Mouse (Mus musculus) left cerebral cortex, postnatal 4 days (tissue): ENCODE measurements around the gene Fstl4. TPM values are rescaled to one million over a fixed set of nuclear protein-coding genes. Genes with fewer than 3 reads are reported as not detected.
"Not testable (repeated sequence)": the region's sequence is repeated elsewhere in the genome, so short reads cannot be mapped to it uniquely, and the experiment has no call there.

Experiments
- DNase-seq: peaks from one replicate; pipeline ENCODE4 v3.0.0-alpha.2; 2022
- intact Hi-C: fragments of 180-260 bp; cut with DNase I; formaldehyde crosslinking; loops from one replicate; pipeline ENCODE4 v1.15.1; 2025
- total RNA-seq, 2 experiments: library from RNA; stranded (reverse); gene quantifications; 2 replicates each; pipeline ENCODE4 v1.2.3; 2021

Gene Fstl4
- total RNA-seq, 2 experiments from 2014 or later, result 12.9 to 13.2 TPM

DNA sequence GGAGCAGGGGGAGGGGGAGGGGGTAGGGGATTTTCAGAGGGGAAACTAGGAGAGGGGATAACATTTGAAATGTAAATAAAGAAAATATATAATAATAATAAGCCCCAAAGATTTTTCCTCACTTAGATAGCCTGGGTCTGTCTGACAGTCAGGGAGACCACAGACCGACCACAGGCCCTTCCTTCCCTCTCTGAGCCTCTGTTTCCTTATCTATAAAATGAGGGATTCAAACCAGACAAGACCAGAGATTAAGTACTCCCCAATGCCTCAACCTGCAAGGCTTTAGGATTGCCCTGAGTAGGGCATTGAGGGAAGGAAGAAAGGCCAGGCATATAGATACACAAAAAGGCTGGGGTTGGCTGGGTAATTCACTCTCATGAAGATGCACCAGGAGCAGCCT lies 307.2 kb downstream of the Fstl4 start:
- intact Hi-C loops, result no loop called here
- DNase-seq, result no peak

DNA sequence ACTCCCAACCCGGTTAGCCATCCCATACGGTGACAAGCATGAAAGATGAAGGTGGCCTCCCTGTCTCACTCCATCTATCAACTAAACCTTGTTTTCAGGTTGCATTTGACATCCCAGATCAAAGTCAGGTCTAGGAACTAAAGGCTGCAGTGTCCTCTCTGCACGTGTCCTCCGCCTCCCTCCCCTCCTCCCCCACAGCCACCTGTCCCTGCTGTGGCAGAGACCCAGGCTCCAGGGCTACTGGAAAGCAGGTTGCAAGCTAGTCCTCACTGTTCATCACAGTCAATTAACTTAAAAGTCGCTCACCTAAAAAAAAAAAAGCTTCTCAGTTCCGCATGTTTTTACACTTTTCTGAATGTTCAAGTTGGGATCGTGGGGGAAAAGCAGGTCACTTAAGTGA lies 313.2 kb downstream of the Fstl4 start:
- intact Hi-C loops, result no loop called here
- no peak for DNase-seq

DNA sequence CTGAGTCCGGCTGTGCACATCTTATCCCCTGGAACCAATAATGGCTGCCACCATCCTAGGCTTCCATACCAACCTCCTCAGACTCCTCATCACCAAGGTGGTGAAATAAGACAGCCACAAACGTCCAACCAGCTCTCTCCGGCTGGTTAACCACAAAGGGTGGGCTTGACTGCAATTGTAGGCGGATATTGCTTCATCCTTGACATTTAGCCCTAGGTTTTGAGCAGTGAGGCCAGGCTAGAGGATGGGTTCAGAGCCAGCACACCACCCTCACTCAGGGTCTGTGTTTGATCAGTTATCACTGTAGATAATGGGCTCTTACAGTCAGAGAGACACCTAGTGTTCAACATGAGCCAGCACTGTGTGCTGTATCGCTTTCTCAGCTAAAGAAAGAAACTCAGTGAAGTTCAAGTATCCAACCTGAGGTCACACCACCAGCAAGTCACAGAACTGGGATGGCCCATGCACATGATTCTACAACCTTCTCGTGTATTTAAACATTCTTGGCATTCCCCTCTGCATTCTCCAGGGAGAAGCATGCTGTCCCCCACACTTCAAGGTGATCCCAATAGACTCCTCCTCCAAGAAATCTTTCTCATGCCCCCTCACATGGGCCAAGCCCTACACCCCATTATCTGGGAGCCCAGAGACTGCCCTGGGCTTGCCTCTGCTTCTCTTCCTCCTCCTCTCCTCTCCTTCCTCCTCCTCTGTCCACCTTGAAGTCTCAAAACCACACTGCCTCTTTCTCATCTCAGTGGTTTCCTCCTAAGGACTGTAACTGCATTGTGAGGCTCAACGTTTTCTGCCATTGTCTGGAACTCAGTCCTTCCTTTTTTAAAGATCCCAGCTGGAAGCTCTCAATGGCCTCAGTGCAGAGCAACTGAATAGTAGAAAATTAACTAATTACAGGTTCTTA lies 314.2 kb downstream of the Fstl4 start:
- intact Hi-C loops, result no loop called here

DNA sequence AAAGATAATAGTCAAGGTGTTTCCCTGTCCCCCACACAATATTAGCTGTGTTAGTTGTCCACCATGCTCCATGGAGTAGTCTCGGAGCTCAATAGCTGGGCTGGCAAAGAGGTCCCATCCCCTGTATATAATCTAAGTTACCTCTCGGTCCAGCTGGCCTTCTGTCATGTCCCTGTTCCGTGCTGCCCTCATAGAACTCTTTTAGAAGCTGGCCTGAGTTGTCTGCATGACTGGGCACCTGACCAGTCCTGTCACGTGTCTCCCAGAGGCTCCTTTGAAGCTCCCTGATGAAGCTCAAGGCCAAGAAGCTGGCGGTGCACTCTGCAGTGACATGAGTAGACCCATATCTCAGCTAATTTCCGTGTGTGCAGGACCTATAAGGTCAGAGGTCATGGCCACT lies 316.9 kb downstream of the Fstl4 start:
- intact Hi-C loops, result no loop called here
- no peak for DNase-seq

More for the DNA sequence above, 314.2 kb downstream of the Fstl4 start:
- no peak for DNase-seq

DNA sequence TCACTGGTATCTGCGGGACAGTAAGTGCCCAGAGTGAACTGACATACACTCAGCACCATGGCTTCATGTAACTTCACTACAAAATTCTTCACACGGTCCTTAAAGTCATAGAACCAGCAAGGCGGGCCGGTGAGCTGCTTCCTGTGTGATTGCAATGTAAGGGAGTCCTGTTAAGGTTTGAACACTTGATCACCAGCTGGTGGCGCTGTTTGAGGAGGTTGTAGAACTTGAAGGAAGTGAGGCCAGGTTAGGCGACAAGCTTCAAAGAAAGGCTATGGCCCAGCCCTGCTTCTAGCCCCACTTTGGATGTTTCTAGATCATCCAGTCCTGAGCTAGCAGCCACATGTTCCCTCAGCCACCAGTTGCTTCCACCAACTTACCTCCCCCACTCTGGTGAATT lies 320.9 kb downstream of the Fstl4 start:
- peak; percentile 55 for DNase-seq
- intact Hi-C loops, result no loop called here

DNA sequence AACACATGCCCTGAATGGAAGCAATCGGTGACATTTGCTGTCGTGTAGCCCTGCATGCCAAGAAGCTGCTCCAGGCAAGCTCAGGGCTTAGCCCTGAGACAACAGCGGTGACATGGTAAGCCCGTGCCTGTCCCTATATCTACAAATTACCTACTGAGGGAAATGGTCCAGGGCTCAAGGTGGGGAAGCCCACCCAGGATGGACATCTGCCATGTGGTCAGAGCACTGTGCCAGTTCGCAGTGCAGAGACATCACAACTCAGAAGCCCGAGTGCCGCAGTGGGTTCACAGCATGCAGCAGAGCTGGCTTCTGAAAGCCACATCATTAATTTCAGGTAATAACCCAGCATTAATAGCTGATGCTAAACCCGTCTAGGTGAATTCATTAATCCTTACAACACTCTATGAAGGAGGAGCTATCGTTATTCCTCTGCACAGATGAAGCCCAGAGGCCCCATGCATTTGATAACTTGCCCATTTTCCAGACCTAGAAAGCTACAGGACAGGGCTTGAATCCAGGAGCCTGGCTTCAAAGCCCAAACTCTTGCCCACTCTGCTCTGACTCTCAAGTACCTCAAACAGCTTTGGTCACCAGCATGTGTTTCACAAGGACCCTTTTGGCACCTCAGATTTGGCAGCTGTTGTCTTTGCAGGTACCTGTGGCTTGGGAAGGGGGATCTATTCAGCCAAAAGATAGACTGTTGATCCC lies 321.6 kb downstream of the Fstl4 start:
- no peak for DNase-seq
- intact Hi-C loops, result no loop called here

DNA sequence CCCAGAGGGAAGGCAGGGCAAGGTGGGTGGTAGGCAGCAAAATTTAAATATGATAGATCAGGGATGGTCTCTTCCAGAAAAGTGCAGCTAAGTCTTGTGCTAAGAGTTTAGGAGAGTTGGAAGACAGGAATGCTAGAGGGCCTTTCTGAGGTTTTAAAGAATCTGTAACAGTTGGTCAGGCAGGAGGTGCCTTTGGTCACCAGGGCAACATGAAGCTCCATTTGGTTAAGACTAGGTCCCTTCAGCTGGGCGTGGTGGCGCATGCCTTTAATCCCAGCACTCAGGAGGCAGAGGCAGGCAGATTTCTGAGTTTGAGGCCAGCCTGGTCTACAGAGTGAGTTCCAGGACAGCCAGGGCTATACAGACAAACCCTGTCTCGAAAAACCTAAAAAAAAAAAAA lies 323.5 kb downstream of the Fstl4 start:
- intact Hi-C loops, DNase-seq: not testable (repeated sequence)

DNA sequence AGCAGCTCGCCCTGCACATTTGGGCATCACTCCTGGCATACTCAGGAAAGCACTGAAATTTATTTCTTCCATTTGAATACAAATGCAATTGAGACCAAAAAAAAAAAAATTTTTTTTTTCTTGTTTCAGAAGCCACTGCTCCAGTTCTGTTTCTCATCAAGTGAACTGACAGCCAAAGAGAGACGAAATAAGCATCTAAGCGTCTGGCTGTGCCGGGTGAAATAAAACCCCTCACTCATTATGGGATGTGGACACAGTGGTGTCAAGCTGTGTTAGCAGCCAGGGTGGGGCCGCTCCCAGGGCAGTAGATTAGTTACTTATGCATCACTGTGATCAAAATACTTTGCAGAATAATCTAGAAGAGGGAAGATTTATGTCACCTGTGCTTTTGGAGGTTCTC lies 327.2 kb downstream of the Fstl4 start:
- DNase-seq, result no peak
- intact Hi-C loops, result no loop called here

DNA sequence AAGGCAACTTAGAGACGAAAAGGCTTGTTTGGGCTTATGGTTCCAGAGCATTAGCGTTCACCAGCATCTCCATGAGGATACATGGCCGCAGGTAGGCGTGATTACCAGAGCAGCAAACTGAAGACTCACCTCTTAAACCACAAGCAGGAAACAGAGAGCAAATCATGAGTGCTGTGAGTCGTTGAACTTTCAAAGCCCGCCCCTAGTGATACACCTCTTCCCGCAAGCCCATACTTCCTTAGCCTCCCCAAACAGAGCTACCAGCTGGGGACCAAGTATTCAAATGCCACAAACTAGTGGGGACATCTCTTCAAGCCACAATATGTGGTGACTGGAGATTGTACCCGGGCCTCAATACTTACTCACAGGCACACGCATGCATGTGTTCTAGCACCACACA lies 332.4 kb downstream of the Fstl4 start:
- intact Hi-C loops, result no loop called here
- no peak for DNase-seq

DNA sequence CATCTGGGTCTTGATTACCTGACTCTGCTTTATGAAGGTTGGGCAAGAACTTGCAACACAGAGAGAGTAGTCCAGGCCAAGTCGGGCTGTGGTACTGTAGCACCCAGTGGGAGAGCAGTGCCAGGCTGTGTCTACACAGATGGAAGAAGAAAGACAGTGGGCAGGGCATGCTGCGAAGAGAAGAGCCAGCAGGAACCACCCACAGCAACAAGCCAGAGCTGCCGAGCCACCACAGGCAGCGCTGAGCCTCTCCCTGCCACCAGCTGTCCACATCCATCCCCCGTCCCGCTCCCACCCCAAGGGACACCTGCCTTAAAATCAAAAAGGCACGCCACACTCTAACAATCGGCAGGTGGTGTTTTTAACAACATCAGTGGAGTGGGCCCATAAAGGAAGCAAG lies 332.9 kb downstream of the Fstl4 start:
- intact Hi-C loops, result no loop called here
- no peak for DNase-seq

DNA sequence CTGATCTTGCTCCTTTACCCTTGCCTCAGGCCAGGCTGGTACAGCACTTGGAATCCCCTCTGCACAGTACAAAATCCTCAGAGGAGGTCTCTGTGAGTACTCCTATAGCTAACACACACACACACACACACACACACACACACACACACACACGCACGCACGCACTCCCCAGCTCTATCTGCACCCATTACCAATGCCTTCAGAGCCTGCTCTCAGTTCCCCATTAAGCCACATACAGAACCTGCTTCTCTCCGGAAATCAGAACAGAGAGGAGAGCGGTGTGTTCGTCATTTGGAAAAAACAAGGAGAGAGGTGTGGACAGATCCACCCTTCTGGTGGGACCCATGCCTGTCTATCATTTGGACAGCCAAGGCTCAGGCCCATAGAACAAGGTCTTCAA lies 333.4 kb downstream of the Fstl4 start:
- no peak for DNase-seq
- intact Hi-C loops, result no loop called here

DNA sequence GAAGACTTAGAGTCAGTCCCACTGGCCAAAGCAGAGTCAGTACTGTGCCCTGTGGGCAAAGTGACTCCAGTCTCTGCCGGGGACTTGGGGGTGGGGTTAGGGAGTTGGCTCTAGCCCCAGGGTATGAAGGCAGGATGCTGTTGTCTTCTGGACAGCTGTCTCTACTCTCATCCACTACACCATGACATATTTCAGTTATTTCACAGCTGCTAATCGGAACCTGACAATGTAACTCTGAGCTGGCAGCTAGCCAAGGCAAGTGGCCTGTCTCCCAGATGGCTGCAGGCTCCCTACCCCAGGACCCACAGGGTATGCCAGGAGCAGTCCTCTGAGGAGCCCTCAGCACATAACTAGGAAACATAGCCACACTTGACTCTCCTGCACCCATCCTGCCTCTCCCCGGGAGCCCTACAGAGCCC lies 334.4 kb downstream of the Fstl4 start:
- DNase-seq, result peak; percentile 81
- intact Hi-C loops, result no loop called here

DNA sequence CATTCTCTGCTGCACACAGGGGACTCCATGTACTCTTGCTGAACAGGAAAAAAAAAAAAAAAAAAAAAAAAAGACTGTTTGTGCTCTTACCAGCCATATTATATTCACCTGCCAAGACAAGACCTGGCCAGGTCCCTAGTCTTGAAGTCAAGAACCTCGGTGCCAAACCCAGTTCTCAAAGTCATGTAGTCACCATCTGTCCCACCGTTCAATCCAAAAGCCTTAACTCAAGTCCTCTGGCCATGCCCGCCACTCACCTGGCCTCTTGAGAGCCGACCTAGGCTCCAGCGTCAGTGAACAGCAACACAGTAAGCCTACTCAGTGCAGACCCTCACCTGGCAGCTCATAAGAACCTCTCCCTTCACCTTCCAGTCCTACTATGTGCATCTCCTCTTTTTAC lies 334.9 kb downstream of the Fstl4 start:
- DNase-seq, result no peak
- intact Hi-C loops, result no loop called here

DNA sequence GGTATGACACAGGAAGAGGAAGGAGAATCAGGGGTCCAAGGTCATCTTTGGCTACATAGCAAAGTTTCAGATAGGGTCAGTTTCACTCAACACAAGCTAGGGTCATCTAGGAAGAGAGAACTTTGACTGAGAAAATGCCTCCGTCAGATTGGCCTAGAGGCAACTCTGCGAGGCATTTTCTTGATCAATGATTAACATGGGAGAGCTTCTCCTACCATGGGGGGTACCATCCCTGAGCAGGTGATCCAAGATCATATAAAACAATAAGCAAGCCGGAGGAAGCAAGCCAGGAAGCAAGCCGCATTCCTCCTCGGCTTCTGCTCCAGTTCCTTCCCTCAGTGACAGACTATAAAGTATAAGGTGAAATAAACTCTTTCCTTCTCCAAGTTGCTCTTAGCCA lies 337.3 kb downstream of the Fstl4 start:
- intact Hi-C loops, result no loop called here
- DNase-seq, result no peak

DNA sequence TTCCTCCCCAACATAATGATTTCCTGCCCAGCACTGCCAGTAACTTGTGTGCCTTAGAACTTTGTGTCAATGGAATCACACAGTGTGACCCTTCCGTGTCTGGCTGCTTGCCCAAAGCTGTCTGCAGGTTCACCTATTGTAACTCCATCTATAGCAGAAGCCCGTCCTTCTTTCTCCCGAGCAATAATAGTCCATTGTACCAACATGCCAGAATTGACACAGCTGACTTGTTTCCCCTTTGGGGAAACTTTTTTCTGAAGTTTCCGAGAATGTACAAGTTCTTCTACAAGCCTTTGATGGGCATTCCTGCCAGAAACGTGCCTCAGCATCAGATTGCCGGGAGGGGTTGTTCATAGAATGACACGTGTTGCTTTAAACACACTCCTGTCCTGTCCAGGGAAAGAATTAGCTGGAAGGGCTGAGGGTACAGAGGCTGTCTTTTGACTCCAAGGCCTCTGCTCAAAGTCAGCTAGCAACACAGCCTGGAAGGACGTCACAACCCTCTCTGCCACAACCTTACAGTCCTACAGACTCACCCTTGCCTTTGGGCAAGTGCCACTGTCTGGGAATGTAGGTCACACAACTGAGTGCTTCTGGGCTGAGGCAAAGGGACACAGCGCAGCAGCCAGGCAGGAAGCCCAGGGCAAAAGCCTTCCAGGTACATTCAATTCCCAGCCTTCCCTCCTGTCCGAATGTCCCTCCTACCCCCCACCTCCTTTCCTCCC lies 339.3 kb downstream of the Fstl4 start:
- intact Hi-C loops, result no loop called here
- no peak for DNase-seq

DNA sequence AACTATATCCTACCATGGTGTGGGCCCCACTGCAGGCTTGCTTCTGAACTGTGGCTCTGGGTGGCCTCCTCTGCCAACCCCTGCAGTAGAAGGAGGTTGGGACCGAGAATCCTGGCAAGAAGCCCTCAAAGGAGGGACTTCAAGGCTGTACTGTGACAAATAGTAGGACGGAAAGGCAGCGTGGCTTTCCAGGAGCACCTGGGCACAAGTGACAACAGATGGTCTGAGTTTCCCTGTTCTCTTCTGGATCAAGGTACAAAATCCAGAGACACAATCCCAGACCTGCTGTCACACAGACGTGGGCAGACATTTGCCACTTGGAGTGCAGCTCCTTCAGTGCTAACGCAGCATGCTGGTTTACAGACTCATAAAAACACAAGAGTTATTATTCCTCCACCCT lies 343.3 kb downstream of the Fstl4 start:
- DNase-seq, result no peak
- intact Hi-C loops, result no loop called here

DNA sequence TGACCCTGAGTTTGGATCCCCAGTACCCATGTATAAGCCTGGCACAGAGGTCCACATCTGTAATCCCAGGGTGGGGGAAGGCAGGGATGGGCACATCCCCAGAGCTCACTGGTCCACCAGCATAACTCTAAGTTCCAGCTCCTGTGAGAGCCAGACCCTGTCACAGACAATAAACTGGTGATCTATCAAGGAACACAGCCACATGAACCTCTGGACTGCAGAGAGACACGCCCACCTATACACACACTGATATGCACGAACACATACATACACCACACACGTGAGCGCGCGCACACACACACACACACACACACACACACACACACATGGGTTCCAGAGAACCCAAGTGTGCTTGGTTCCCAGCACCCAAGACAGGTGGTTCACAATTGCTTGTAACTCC lies 344.4 kb downstream of the Fstl4 start:
- intact Hi-C loops, result no loop called here
- no peak for DNase-seq

DNA sequence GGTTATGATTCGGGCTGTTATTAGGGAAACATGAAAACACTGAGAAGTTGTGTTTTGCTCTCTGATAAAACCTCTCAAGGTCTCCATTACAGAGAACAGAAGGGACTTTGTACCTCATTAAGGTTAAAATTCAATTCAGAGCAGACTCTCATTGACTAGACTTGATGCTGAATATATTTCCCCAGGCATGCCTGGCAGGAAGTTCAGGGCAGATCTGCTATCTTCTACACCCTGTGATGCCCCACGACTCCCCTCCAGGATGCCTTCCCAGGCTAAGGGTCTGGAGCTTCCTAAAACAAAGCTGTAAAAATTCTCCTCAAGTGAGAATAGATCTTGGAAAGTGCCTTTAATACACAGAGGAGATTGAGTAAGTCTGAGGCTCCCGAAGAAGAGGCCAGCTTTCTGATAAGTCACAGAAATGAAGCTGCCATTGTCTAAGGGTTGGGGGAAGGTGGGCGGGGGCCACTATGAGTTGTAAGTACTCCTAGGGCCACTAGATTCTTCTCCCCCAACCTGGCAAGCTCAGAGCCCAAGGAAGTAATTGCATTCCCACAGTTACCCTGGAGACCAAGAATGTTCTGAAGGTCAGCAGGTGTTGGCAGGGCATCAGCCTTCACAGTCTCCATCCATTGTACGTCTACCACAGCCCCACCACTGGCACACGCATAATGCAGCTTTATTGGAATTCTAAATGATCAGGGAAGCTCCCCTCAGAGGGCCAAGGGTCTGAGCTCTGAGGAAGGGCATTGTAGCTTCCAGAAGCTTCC lies 345.4 kb downstream of the Fstl4 start:
- intact Hi-C loops, result no loop called here

DNA sequence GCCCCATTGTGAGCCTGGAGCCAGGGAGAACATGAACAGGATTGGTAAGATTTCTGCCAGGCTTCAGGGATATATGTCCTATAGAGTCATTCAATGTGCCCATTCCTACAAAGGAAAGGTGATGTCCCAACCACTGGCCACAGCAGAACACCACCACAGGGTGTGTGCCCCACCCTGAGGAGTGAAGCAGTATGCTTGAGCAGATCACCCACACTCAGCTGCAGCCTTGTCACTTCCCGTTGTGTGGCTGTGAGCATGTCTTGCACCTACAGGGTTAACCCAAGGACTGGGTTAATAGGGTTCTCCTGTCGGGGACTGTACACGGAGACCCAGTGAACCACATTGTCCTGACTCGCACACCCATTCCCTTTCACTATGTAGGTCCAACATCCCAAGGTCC lies 351.3 kb downstream of the Fstl4 start:
- intact Hi-C loops, result no loop called here
- no peak for DNase-seq

More for the DNA sequence above, 345.4 kb downstream of the Fstl4 start:
- no peak for DNase-seq

DNA sequence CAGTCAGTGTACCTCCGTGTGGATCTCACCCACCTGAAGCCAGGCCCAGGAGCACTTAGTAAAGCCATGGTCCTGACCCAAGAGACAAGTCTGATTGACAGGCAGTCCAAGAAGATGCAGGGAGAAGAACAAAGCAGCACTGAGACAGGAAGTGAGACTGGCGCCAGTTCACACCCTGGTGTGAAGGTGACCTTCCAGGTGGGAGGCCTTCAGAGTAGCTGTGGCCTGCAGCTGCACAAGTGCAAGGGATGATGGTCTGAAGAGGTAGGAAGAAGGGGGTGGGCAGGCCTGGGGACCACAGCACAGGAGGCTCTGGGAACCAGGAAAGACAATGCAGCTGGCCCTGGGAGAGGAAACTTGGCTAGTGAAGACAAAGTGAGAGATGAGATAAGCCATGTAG lies 351.9 kb downstream of the Fstl4 start:
- no peak for DNase-seq

More for the DNA sequence above, 351.9 kb downstream of the Fstl4 start:
- intact Hi-C loops, result no loop called here
